9 mouse cellular contexts compared by ENCODE assay signal in the genomic region with DNA sequence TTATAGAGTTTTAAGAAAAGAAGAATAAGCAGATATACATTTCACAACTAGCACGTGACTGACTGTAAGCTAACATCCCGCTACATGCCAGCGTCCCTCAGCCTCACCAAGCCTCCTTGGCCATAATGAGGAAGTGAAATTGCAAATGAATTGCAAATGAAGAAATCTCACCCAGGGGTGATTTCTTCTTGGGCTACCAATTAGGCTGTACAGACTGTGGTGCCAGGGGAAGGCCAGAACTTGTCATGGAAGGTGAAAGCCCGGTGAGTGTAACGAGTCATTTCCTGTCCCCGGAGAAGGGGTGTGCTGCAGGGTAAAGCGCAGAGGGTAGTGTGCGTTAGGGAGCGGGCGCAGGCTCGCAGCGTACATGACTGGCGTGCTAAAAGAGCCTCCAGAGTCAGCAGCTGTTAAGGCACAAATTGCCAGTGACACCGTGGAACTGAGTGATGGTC. TPM values are rescaled to one million over a fixed set of nuclear protein-coding genes. Genes with fewer than 3 reads are reported as not detected.
A peak's percentile ranks its signal among the peaks of the same experiment; 100 is the strongest.
DNase-seq lines count a peak whose midpoint lies in the region; ATAC-seq lines count a peak whose summit lies in the region.
"Had no signal": no experiment of that assay in that cellular context is flagged by ENCODE, and none has a peak within 500 bp of the region (broad histone marks: within the 10 kb centered on the region; RNA-seq: fewer than 3 reads in every experiment).

No protein-coding gene starts in this region.

- peak; percentile 63 for ATAC-seq in forebrain, embryonic 11.5 days (replicated peaks; ENCODE audit: low FRiP score)
- ATAC-seq in forebrain, embryonic 16.5 days = peak; percentile 91
- ATAC-seq in liver, embryonic 12.5 days = no peak

- no peak overlapping the region for H3K9ac ChIP-seq in forebrain, embryonic 11.5 days (ENCODE audit: low read length)
- H3K9ac ChIP-seq in forebrain, embryonic 16.5 days (replicated peaks; ENCODE audit: low read depth, low read length) = peak overlapping the region; percentile 38; the same call in 1 of the 2 replicates
- H3K9ac ChIP-seq in liver, embryonic 12.5 days = no peak overlapping the region

- no peak overlapping the region for H3K4me2 ChIP-seq in forebrain, embryonic 11.5 days (ENCODE audit: low read depth, low read length, severe bottlenecking)
- peak overlapping the region; percentile 47 for H3K4me2 ChIP-seq in forebrain, embryonic 16.5 days (ENCODE audit: low read length)
- peak overlapping the region; percentile 31 for H3K4me2 ChIP-seq in liver, embryonic 12.5 days

- no peak overlapping the region for H3K4me3 ChIP-seq in forebrain, embryonic 11.5 days (ENCODE audit: low read depth, low read length)
- H3K4me3 ChIP-seq in forebrain, embryonic 10.5 days = no peak overlapping the region
- H3K4me3 ChIP-seq in forebrain, embryonic 16.5 days (replicated peaks; ENCODE audit: low read length) = peak overlapping the region; percentile 29
- H3K4me3 ChIP-seq in liver, embryonic 12.5 days = no peak overlapping the region

- no peaks in the 10 kb centered on the region for H3K36me3 ChIP-seq in forebrain, embryonic 11.5 days (ENCODE audit: control insufficient read depth, insufficient read depth, low read length)
- no peaks in the 10 kb centered on the region for H3K36me3 ChIP-seq in forebrain, embryonic 10.5 days (replicated peaks)
- no peaks in the 10 kb centered on the region for H3K36me3 ChIP-seq in forebrain, embryonic 16.5 days (ENCODE audit: control insufficient read depth, insufficient read depth)
- H3K36me3 ChIP-seq in liver, embryonic 12.5 days = no peaks in the 10 kb centered on the region

- H3K9me3 ChIP-seq in forebrain, embryonic 11.5 days (ENCODE audit: control insufficient read depth, low read length) = no peaks in the 10 kb centered on the region
- no peaks in the 10 kb centered on the region for H3K9me3 ChIP-seq in forebrain, embryonic 10.5 days
- no peaks in the 10 kb centered on the region for H3K9me3 ChIP-seq in forebrain, embryonic 16.5 days (ENCODE audit: control insufficient read depth, low read length)
- H3K9me3 ChIP-seq in liver, embryonic 12.5 days (replicated peaks) = no peaks in the 10 kb centered on the region

- no peaks in the 10 kb centered on the region for H3K27me3 ChIP-seq in forebrain, embryonic 11.5 days (ENCODE audit: control insufficient read depth, insufficient read depth, low read length)
- H3K27me3 ChIP-seq in forebrain, embryonic 10.5 days (ENCODE audit: poor library complexity, severe bottlenecking) = no peaks in the 10 kb centered on the region
- H3K27me3 ChIP-seq in forebrain, embryonic 16.5 days (replicated peaks; ENCODE audit: control insufficient read depth, insufficient read depth, low read length) = no peaks in the 10 kb centered on the region
- no peaks in the 10 kb centered on the region for H3K27me3 ChIP-seq in liver, embryonic 12.5 days (replicated peaks)

- DNase-seq in forebrain, embryonic 11.5 days (ENCODE audit: low spot score) = no peak
- no peak for DNase-seq in forebrain, embryonic 10.5 days (ENCODE audit: extremely low spot score, low spot score)
- peak; percentile 9 for DNase-seq in naive thymus-derived CD4-positive, alpha-beta T cell, adult 2 months (ENCODE audit: low read depth)
- DNase-seq in urinary bladder, postnatal 14 days (ENCODE audit: low spot score) = no peak
- DNase-seq in cerebellum, adult 9-10 months = no peak
- DNase-seq in ovary, postnatal 14 days (ENCODE audit: low spot score) = no peak

- H3K4me1 ChIP-seq in forebrain, embryonic 11.5 days (replicated peaks; ENCODE audit: control insufficient read depth, insufficient read depth, low read length) = no peaks in the 10 kb centered on the region
- H3K4me1 ChIP-seq in forebrain, embryonic 10.5 days = no peaks in the 10 kb centered on the region
- peaks cover 10% of the 10 kb centered on the region for H3K4me1 ChIP-seq in forebrain, embryonic 16.5 days (replicated peaks; ENCODE audit: control insufficient read depth, insufficient read depth, low read length)
- H3K4me1 ChIP-seq in liver, embryonic 12.5 days = no peaks in the 10 kb centered on the region

- no peak overlapping the region for H3K27ac ChIP-seq in forebrain, embryonic 11.5 days (ENCODE audit: low read depth, low read length)
- H3K27ac ChIP-seq in forebrain, embryonic 10.5 days = no peak overlapping the region
- peak overlapping the region; percentile 42; the same call in 1 of the 2 replicates for H3K27ac ChIP-seq in forebrain, embryonic 16.5 days (ENCODE audit: low read length)
- no peak overlapping the region for H3K27ac ChIP-seq in liver, embryonic 12.5 days

- 64% methylated on average over 14 of the region's 14 CpGs for WGBS in forebrain, embryonic 11.5 days
- WGBS in forebrain, embryonic 10.5 days = 78% methylated on average over 14 of the region's 14 CpGs
- WGBS in forebrain, embryonic 16.5 days = 29% methylated on average over 14 of the region's 14 CpGs
- WGBS in liver, embryonic 12.5 days (ENCODE audit: insufficient replicate concordance) = 41% methylated on average over 14 of the region's 14 CpGs

RNA-seq across cellular contexts. Expression of gene Mfsd1, which starts 25.3 kb away (rescaled TPM):
- 56.3 and 61.1 TPM in 2 replicates for polyA plus RNA-seq in forebrain, embryonic 11.5 days (2014; fragmentation: Nextera tagmentation; extraction: Ambion mirVana)
- polyA plus RNA-seq in forebrain, embryonic 10.5 days (2016; fragmentation: Nextera tagmentation; extraction: Ambion mirVana) = 56.4 and 57.1 TPM in 2 replicates
- polyA plus RNA-seq in forebrain, embryonic 16.5 days (2015; fragmentation: Nextera tagmentation; extraction: Ambion mirVana) = 35.5 and 45.2 TPM in 2 replicates
- 29.8 and 30.0 TPM in 2 replicates for polyA plus RNA-seq in liver, embryonic 12.5 days (2016; fragmentation: Nextera tagmentation; extraction: Ambion mirVana)

RNA-seq across cellular contexts. Expression of gene Rarres1, which starts 41.9 kb away (rescaled TPM):
- polyA plus RNA-seq in forebrain, embryonic 11.5 days (2014; fragmentation: Nextera tagmentation; extraction: Ambion mirVana) = 0.27 and 0.37 TPM in 2 replicates
- 0.23 and 0.42 TPM in 2 replicates for polyA plus RNA-seq in forebrain, embryonic 10.5 days (2016; fragmentation: Nextera tagmentation; extraction: Ambion mirVana)
- polyA plus RNA-seq in forebrain, embryonic 16.5 days (2015; fragmentation: Nextera tagmentation; extraction: Ambion mirVana) = 1.2 and 1.4 TPM in 2 replicates
- polyA plus RNA-seq in liver, embryonic 12.5 days (2016; fragmentation: Nextera tagmentation; extraction: Ambion mirVana) = 1.6 and 2.3 TPM in 2 replicates
- polyA plus RNA-seq: C2C12 had no signal
